Mouse (Mus musculus) kidney, embryonic 16.5 days (tissue): ENCODE results near the gene Rbl1. TPM values are rescaled to one million over a fixed set of nuclear protein-coding genes. Genes with fewer than 3 reads are reported as not detected.

Experiments used
- ATAC-seq: fragments of 200-750 bp; cut with Nextera tagmentation; 2 replicates; pipeline ENCODE4 v1.8.0; 2017; ENCODE audit warnings: moderate TSS enrichment; ENCODE audit not compliant: low FRiP score, low TSS enrichment
- H3K27ac ChIP-seq: fragments of 300-500 bp; sonication (generic); 2 replicates; pipeline ENCODE4 v1.5.1; 2014; ENCODE audit warnings: low read length
- H3K27me3 ChIP-seq: fragments of 300-500 bp; sonication (generic); 2 replicates; pipeline ENCODE4 v1.6.1; 2014; ENCODE audit warnings: low read length, control low read depth, mixed read lengths; ENCODE audit not compliant: insufficient read depth
- H3K36me3 ChIP-seq: fragments of 300-500 bp; sonication (generic); 2 replicates; pipeline ENCODE4 v1.6.1; 2014; ENCODE audit warnings: low read length, control low read depth, mixed read lengths; ENCODE audit not compliant: insufficient read depth
- H3K4me1 ChIP-seq: fragments of 300-500 bp; sonication (generic); 2 replicates; pipeline ENCODE4 v1.6.1; 2014; ENCODE audit warnings: low read length, control low read depth, mixed read lengths; ENCODE audit not compliant: insufficient read depth
- H3K4me2 ChIP-seq: fragments of 300-500 bp; sonication (generic); replicated peaks from 2 replicates; pipeline ENCODE4 v1.6.1; 2014; ENCODE audit warnings: low read depth, low read length
- H3K4me3 ChIP-seq: fragments of 300-500 bp; sonication (generic); 2 replicates; pipeline ENCODE4 v1.5.1; 2014; ENCODE audit warnings: mild to moderate bottlenecking, low read length
- H3K9ac ChIP-seq: fragments of 300-500 bp; sonication (generic); replicated peaks from 2 replicates; pipeline ENCODE4 v1.6.1; 2014; ENCODE audit warnings: low read length
- H3K9me3 ChIP-seq: fragments of 300-500 bp; sonication (generic); 2 replicates; pipeline ENCODE4 v1.6.1; 2016; ENCODE audit warnings: low read length, control low read depth
- WGBS: fragments of 180-500 bp; shearing (Covaris S2); extraction: QIAGEN DNeasy Blood & Tissue Kit; methylation state at CpG from one replicate; pipeline ENCODE4 v1.1.7; 2014; 5-methylcytosine and 5-hydroxymethylcytosine counted together
- polyA plus RNA-seq: library from polyadenylated mRNA; unstranded; fragments of >200 nt; fragmentation: Nextera tagmentation; extraction: Ambion mirVana; gene quantifications from 2 replicates; pipeline ENCODE4 v1.2.1, GENCODE M21; 2015

Rbl1 gene
- polyA plus RNA-seq, 1 experiment from 2014 or later = 22.3 TPM

- no peak overlapping the region for H3K4me2 ChIP-seq
- 0 out of 2 replicates have a peak, but pooled peaks cover 8% of the 10 kb centered on the region for H3K36me3 ChIP-seq
- H3K9ac ChIP-seq = no peak overlapping the region
- 93% methylated on average over 4 of the region's 4 CpGs for WGBS
- no peak overlapping the region for H3K4me3 ChIP-seq
- H3K9me3 ChIP-seq = no peaks in the 10 kb centered on the region
- no peaks in the 10 kb centered on the region for H3K27me3 ChIP-seq
- H3K27ac ChIP-seq = no peak overlapping the region
- H3K4me1 ChIP-seq = 0 out of 2 replicates have a peak, but pooled peaks cover 8% of the 10 kb centered on the region
- no peak for ATAC-seq
Observed at GRCm38 (mm10) chr2:157129096-157129495, 75.2 kb downstream of the Rbl1 start.

- H3K9me3 ChIP-seq = no peaks in the 10 kb centered on the region
- no peak overlapping the region for H3K4me2 ChIP-seq
- WGBS = 71% methylated on average over 4 of the region's 4 CpGs
- no peak overlapping the region for H3K9ac ChIP-seq
- 0 out of 2 replicates have a peak, but pooled peaks cover 8% of the 10 kb centered on the region for H3K36me3 ChIP-seq
- H3K4me3 ChIP-seq = no peak overlapping the region
- no peaks in the 10 kb centered on the region for H3K4me1 ChIP-seq
- H3K27ac ChIP-seq = no peak overlapping the region
- no peaks in the 10 kb centered on the region for H3K27me3 ChIP-seq
- no peak for ATAC-seq
Observed at GRCm38 (mm10) chr2:157128072-157128471, 76.3 kb downstream of the Rbl1 start.

- Histone ChIP-seq H3K27me3 (no peaks in the 10 kb centered on the region), H3K9ac (no peak overlapping the region), H3K9me3 (no peaks in the 10 kb centered on the region), H3K27ac (no peak overlapping the region), H3K4me2 (no peak overlapping the region), H3K4me3 (no peak overlapping the region), H3K4me1 (no peaks in the 10 kb centered on the region), H3K36me3 (peaks cover 8% of the 10 kb centered on the region; the same call in 1 of the 2 replicates)
- 78% methylated on average over 3 of the region's 3 CpGs for WGBS
- no peak for ATAC-seq
Observed at GRCm38 (mm10) chr2:157127370-157127769, 77.0 kb downstream of the Rbl1 start.

- H3K4me3 ChIP-seq = no peak overlapping the region
- H3K27me3 ChIP-seq = no peaks in the 10 kb centered on the region
- H3K4me2 ChIP-seq = no peak overlapping the region
- ATAC-seq = no peak
- H3K9me3 ChIP-seq = no peaks in the 10 kb centered on the region
- peaks cover 8% of the 10 kb centered on the region; the same call in 1 of the 2 replicates for H3K36me3 ChIP-seq
- no peaks in the 10 kb centered on the region for H3K4me1 ChIP-seq
- 90% methylated on average over 3 of the region's 3 CpGs for WGBS
- H3K27ac ChIP-seq = no peak overlapping the region
- no peak overlapping the region for H3K9ac ChIP-seq
Observed at GRCm38 (mm10) chr2:157125246-157125645, 79.1 kb downstream of the Rbl1 start.

GRCm38 (mm10) chr2:157121766-157122165 lies 82.6 kb downstream of the Rbl1 start:
- H3K9ac ChIP-seq = no peak overlapping the region
- peaks cover 3% of the 10 kb centered on the region; the same call in 1 of the 2 replicates for H3K36me3 ChIP-seq
- H3K9me3 ChIP-seq = no peaks in the 10 kb centered on the region
- no peak overlapping the region for H3K4me2 ChIP-seq
- WGBS = 93% methylated on average over 8 of the region's 8 CpGs
- no peaks in the 10 kb centered on the region for H3K4me1 ChIP-seq
- H3K27ac ChIP-seq = no peak overlapping the region
- no peak overlapping the region for H3K4me3 ChIP-seq
- ATAC-seq = no peak
- no peaks in the 10 kb centered on the region for H3K27me3 ChIP-seq

- no peak overlapping the region for H3K4me2 ChIP-seq
- H3K27ac ChIP-seq = no peak overlapping the region
- peaks cover 6% of the 10 kb centered on the region for H3K36me3 ChIP-seq
- no peaks in the 10 kb centered on the region for H3K4me1 ChIP-seq
- H3K9ac ChIP-seq = no peak overlapping the region
- whole genome bisulfite sequencing = 64% methylated on average over 3 of the region's 3 CpGs
- no peaks in the 10 kb centered on the region for H3K9me3 ChIP-seq
- no peak for ATAC-seq
- no peaks in the 10 kb centered on the region for H3K27me3 ChIP-seq
- no peak overlapping the region for H3K4me3 ChIP-seq
Observed at GRCm38 (mm10) chr2:157119075-157119474, 85.3 kb downstream of the Rbl1 start.

GRCm38 (mm10) chr2:157118556-157118955 lies 85.8 kb downstream of the Rbl1 start:
- Histone ChIP-seq H3K4me1 (no peaks in the 10 kb centered on the region), H3K9me3 (no peaks in the 10 kb centered on the region), H3K27ac (no peak overlapping the region), H3K36me3 (peaks cover 11% of the 10 kb centered on the region), H3K9ac (no peak overlapping the region), H3K4me3 (no peak overlapping the region), H3K4me2 (no peak overlapping the region), H3K27me3 (no peaks in the 10 kb centered on the region)
- ATAC-seq = no peak
- 81% methylated on average over 4 of the region's 4 CpGs for WGBS

- Histone ChIP-seq H3K27ac (no peak overlapping the region), H3K4me1 (no peaks in the 10 kb centered on the region), H3K4me3 (no peak overlapping the region), H3K9ac (no peak overlapping the region), H3K27me3 (no peaks in the 10 kb centered on the region), H3K36me3 (peaks cover 14% of the 10 kb centered on the region), H3K4me2 (no peak overlapping the region), H3K9me3 (no peaks in the 10 kb centered on the region)
- WGBS = 27% methylated on average over 3 of the region's 3 CpGs
- ATAC-seq = no peak
Observed at GRCm38 (mm10) chr2:157116964-157117363, 87.4 kb downstream of the Rbl1 start.

- H3K36me3 ChIP-seq = peaks cover 21% of the 10 kb centered on the region
- ATAC-seq = no peak
- 84% methylated on average over 4 of the region's 4 CpGs for WGBS
Observed at GRCm38 (mm10) chr2:157108236-157108635, 96.1 kb downstream of the Rbl1 start.

GRCm38 (mm10) chr2:157104454-157104853 lies 99.9 kb downstream of the Rbl1 start:
- Histone ChIP-seq H3K9me3 (no peaks in the 10 kb centered on the region), H3K36me3 (peaks cover 21% of the 10 kb centered on the region), H3K4me1 (peaks cover 9% of the 10 kb centered on the region; the same call in 1 of the 2 replicates), H3K27ac (0 out of 2 replicates have a peak overlapping the region, but pooled peaks have one; percentile 47), H3K4me2 (no peak overlapping the region), H3K9ac (no peak overlapping the region), H3K4me3 (no peak overlapping the region), H3K27me3 (no peaks in the 10 kb centered on the region)
- WGBS = 70% methylated on average over 8 of the region's 8 CpGs
- 0 out of 2 replicates have a peak, but pooled peaks have one; percentile 55 for ATAC-seq

More at GRCm38 (mm10) chr2:157108236-157108635, 96.1 kb downstream of the Rbl1 start:
- no peaks in the 10 kb centered on the region for H3K9me3 ChIP-seq
- no peak overlapping the region for H3K4me3 ChIP-seq
- no peak overlapping the region for H3K9ac ChIP-seq
- no peak overlapping the region for H3K27ac ChIP-seq
- H3K4me2 ChIP-seq = no peak overlapping the region
- H3K27me3 ChIP-seq = no peaks in the 10 kb centered on the region
- no peaks in the 10 kb centered on the region for H3K4me1 ChIP-seq
